Mouse (Mus musculus) neural tube, embryonic 10.5 days (tissue): ENCODE data around the gene Anapc1.

Source experiments
- DNase-seq: peaks from one replicate; pipeline ENCODE4 v3.0.0-alpha.2; 2017; ENCODE audit warnings: low spot score; ENCODE audit errors: extremely low spot score

The Anapc1 gene

DNA sequence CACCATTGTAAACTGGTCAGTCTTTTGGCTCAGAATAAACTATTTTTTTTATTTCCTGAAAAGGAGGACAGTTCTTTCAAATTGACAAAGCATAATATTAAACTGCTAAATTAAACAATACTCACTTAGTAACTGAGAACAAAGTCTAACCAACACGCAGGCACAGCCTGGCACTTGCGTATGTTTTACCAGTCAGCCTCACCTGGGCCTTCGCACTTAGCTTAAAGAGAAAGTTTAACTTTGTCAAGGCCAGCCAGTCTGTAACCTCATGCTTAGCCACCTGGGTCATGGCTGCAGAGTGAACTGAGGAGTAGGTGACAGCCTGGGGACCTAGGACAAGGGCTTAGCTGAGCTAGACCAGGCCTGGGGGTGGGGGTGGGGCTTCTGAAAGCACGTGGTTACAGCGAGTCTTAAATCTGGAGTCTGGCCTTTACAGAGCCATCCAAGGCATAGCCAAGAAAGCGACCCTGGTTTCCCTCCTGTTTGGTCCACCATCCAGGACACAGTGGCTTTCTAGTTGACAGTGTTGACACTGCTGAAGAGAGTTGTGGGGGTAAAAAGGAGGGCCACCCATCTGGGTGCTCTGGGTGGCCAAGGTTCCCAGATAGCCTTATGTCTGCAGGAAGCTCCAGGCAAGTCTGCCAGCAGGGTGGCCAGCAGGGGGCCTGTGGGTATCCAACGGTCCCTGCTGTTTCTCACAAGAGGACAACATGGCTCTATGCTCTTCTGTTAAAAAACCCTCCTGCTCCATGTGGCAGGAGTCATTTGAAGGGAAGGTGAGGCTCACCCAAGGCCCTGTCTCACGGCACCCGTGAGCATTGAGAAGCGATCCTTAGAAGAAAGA, 120.7 kb downstream of the Anapc1 start:
- no peak for DNase-seq

DNA sequence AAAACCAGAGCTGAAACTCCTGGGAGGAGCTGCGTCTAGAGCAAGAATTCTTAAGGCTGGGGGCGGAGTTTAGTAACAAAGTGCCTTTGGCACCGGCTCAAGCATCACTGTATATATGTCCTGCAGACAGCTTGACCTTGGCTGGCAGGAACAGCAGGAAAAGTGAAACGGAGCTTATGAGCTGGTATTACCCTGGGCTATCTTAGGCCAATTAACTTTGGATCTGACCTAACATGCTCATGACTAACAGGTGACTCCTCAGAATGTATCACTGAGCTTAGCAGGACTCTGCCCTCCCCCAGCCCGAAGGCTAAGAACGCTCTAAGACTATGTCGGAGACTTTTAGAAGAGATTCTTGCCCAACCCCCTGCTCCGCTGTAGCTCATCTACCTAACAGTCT, 121.3 kb downstream of the Anapc1 start:
- DNase-seq: no peak

DNA sequence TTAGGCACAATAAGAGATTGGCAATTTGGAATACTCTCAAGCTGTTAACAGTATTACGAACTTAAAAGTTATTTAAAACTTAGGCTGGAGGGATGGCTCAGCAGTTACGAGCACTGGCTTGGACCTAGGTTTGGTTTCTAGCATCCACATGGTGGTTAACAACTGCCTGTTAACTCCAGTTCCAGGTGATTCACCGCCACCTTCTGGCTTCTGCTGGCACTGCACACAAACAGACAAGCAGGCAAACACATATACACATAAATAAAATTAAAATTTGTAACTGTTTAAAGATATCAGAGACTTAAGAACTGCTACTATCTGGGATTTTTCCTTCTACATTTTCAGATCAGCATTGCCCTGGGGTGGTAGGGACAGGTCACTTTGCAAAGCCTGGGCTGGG, 123.0 kb downstream of the Anapc1 start:
- no peak for DNase-seq
